Mouse (Mus musculus) left cerebral cortex, adult 9 months (tissue): ENCODE results near the gene Lrrfip1.

Experiments used
- DNase-seq, 2 experiments: peaks; one replicate each; pipeline ENCODE4 v3.0.0; 2022; ENCODE audit warnings: low spot score in 2 of 2

Lrrfip1 gene

DNA sequence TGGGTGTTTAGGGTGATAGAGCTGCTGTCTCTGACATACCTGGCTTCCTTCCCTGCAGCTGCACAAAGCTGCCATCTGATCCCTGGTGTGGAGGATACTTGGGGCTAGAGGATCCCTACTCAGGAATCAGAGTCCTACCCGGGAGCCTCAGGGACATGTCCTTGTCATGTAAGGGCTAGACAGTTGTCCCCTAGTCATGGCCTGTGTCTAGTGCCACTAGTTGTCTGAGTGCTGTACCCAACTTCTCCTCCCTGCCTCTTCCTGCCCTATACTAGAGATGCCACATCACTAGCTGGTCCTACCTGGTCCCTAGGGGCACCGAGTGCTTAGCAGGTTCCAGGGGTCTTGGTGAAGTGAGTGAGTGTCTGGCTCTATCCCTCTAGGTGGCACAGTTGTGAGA, 138.5 kb downstream of the Lrrfip1 start:
- no peak for DNase-seq

DNA sequence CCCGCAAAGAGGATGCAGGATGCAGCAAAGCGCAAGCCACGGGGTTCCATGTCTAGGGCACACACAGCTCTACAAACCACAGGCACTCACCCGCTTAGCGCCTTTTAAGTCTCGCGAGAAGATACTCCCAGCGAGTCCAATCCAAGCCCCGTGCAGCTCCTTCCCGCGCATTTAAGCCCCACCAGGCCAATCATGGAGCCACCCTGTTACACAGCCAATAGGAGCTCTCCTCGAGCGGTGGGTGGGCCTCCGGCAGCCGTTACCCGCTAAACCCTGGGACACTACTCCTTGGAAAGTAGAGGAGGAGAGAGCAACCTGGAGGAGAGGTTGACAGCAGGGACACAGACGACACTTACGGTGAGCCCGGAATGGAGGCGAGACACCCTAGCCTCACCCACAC, 146.3 kb downstream of the Lrrfip1 start, which contains the start of gene Rbm44:
Rbm44 (plus strand) TSS at position 277 of the 400 bp plus-strand sequence.
- DNase-seq: no peak

DNA sequence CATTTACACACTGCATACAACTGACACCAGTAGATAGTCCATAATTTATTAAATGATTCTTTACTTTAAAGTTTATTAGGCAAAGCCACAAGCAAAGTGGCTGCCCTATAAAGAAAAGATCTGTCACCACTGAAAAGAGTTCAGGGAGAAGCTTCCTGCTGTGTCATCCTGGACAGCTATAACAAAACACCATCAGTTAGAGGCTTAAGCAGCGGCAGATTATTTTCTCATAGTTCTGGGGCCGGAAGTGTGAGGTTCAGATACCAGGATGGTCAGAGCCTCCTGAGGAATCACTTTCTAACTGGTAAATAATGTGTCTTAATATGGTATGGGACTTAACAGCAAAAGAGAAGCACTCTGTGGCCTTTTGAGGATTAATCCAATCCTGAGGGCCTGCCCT, 153.0 kb downstream of the Lrrfip1 start:
- DNase-seq: no peak

DNA sequence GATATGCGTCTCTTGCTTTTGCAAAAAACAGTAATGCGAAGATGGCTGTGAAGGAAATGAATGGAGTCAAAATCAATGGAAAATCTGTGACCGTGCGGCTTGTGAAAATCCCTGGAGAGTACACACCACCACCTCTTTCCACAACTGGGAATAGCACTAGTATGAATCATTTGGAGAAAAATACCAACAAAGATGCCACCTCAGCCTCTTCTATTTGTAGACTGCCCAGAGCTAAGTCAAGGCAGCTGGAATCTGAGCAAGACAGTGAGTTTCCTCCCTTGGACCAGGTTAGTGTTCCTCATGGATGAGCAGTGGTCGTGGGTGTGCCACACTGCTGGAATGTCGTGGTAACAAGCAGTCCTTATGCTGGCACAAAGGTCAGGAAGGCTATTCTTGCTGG, 168.3 kb downstream of the Lrrfip1 start:
- no peak for DNase-seq

DNA sequence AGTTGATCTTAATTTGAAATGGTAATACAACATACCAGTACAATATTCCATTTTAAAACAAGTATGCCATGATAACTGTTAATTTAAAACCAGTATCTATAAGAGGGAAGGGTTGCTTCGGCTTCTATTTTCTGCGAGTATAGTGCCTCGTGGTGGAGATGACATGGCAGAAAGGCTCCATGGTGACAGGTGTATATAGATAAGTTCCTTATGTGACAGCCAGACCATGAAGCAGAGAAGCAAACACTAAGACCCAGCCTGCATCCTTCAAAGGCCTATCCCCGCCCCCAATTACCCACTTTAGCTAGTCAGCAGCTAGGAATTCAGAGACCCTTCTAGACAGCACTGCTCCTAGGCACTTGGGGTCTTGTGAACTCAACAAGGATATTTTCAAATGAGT, 170.6 kb downstream of the Lrrfip1 start:
- no peak for DNase-seq

DNA sequence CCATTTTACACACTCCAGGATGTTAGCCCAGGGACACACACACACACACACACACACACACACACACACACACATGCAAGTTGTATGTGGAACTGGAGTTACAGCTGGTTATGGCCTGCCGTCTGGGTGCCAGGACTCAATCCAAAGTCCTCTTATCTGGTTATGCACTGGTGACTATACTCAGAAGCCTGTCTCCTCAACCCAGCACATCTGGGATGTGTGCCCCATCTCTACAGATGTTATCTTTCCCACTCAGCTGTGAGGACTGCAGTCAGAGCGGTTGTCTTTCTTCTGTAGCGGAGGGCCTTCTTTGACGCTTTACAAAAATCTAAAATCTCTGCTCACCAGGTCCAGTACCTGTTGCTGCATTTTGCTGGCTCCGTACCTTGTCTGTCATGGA, 176.3 kb downstream of the Lrrfip1 start:
- DNase-seq: no peak

DNA sequence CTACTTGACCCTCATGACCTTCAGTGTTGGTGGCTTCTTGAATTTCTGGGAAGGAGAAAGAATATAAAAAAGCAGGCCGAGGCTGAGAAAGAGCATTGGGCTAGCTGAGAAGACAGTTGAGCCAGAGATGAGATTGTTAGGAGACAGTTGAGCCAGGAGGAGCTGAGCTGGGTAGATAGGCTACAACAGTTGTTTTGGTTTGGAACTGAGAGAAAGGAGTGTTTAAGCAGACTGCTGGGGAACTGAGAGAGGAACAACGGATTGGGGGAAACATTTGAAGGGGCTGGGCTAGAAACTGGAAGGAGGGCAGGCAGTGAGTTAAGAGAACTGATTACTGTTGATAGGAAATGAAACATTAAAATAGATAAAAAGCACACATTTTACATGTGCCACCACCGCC, 177.5 kb downstream of the Lrrfip1 start:
- DNase-seq: no peak

DNA sequence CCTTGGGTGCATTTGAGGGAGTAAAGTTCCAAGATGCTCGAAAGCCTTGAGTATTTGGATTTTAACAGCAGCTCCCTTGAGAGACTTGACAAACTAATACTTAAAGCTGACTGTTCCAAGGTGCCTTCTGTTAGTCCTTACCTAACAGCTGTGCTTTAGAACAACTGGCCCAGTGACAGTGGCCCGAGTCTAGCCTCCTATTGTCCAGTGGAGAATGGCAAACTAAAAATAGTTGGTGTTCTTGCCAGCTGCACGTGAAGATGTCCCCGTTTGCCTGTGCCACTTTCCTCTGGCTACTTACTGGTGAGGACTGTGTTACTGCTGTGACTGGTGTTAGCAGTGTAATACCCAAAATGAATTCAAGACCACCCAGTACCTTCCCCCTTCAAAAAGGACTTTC, 178.3 kb downstream of the Lrrfip1 start:
- DNase-seq: no peak
